Mouse (Mus musculus) small intestine, adult 2 months (tissue): Measurements from ENCODE around the gene Sco1.

Experiments used
- CTCF ChIP-seq: fragments of 200-500 bp; IDR thresholded peaks from 2 replicates; pipeline ENCODE4 v1.5.1; 2012; ENCODE audit warnings: low read depth, mild to moderate bottlenecking, control low read depth, inconsistent platforms, low read length, moderate library complexity, mixed read lengths; ENCODE audit not compliant: insufficient replicate concordance, insufficient read length; ENCODE audit errors: extremely low read depth
- POLR2A ChIP-seq: fragments of 200-500 bp; IDR thresholded peaks from 2 replicates; pipeline ENCODE4 v1.6.1; 2012; ENCODE audit warnings: low read depth, mild to moderate bottlenecking, control low read depth, inconsistent platforms, low read length, moderate library complexity

DNA sequence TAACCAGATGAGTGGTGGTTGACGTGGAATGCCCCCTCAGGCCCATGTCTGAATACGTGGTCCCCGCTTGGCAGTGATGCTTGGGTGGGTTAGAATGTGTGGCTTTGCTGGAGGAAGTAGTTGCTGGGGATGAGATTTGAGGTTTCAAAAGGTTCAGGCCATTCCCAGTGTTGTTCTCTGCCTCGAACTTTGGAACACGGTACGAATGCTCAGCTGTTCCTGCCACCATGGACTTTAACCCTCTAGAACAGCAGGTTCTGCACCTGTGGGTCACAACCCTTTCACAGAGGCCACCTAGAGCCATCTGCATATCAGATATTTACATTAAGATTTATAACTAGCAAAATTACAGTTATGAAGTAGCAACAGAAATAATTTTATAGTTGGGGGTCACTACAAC is 16.2 kb upstream of the Sco1 start:
- TF ChIP-seq CTCF (no peak), POLR2A (no peak)
